Mouse (Mus musculus) inflammation-experienced regulatory T-cells, adult 6 months (primary cell): ENCODE data around the gene Snx5. TPM values are rescaled to one million over a fixed set of nuclear protein-coding genes. Genes with fewer than 3 reads are reported as not detected.

ENCODE experiments used
- ATAC-seq: one replicate; pipeline ENCODE4 v1.8.0; 2017
- polyA plus RNA-seq, 3 experiments: library from polyadenylated mRNA; unstranded; fragments of 100-300 nt; shearing (Covaris generic); gene quantifications; one replicate each; pipeline ENCODE4 v1.2.1; 2017

The Snx5 gene
- 100 to 1,000 TPM in 2 of 3 experiments, 10 to 100 TPM in 1; 62.1 to 121 (median 102) TPM for polyA plus RNA-seq

DNA sequence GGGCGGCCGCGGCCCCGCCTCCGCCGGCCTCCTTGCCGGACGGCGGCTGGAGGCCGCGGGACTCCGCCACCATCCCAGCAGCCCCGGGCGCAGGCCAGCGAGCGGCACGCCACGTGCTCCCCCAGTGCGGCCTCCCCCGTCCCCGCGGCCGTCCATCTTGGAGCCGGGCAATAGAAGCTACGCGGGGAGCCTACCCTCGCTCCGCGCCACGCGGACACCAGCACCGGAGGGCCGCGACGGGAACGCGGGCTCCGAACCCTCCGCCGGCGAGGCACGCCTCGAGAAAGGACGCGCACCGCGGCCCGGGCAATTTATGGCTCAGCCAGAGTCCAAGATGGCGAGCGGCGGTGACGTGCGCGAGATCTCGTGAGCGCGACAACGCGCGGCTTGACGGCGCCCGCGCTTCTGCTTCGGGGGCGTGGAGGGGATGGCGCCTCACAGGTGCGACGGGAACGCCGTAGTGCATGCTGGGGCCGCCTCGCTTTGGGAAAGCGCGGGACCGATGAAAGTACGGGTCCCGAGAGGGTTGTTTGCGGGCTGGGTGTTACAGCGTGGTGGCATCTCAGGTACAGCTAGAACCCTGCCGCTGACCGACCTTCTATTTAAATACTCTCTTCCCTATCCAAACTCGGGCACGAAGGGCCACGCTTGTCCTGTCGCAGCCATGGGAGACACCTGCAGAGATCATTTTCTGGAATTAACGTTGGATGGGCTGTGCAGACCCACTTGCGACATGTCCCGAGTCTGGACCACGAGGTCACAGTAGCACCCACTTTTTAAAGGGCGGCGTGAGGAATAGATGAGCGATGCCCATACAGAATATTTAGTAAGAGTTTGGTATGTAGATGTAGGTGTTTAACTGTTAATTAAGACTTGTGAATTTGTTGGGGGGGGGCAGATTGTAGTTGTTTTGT is at the start of gene Snx5, which contains the start of gene Mgme1:
TSS of gene Snx5 (minus strand) at position 400 of the 914 bp plus-strand sequence.
TSS of gene Mgme1 (plus strand) at position 157 of the 914 bp plus-strand sequence.
- ATAC-seq = peak; percentile 86

GRCm38 (mm10) chr2:144311372-144311771 is 40.7 kb upstream of the Snx5 start:
- no peak for ATAC-seq

DNA sequence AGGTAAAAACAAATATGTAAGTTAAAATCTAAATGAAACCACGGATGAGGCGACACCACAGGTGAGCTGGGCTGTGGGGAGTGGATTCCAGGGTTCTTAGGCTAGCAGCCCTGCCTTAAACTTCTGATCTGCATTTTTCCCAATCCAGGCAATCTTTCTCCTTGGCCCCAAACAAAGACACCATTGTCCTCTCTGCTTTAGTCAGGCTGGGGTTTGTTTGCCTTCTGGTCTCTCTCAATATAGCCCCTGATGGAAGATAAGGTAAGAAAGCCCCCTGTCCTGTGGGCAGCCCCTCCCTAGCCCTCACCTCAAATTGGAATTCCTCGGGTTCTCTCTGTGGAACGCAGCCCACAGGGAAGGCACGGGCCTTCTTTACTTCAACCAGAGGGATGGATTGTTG is 39.6 kb upstream of the Snx5 start:
- ATAC-seq = no peak

- no peak for ATAC-seq
Measured at GRCm38 (mm10) chr2:144308561-144308960, 37.9 kb upstream of the Snx5 start.

DNA sequence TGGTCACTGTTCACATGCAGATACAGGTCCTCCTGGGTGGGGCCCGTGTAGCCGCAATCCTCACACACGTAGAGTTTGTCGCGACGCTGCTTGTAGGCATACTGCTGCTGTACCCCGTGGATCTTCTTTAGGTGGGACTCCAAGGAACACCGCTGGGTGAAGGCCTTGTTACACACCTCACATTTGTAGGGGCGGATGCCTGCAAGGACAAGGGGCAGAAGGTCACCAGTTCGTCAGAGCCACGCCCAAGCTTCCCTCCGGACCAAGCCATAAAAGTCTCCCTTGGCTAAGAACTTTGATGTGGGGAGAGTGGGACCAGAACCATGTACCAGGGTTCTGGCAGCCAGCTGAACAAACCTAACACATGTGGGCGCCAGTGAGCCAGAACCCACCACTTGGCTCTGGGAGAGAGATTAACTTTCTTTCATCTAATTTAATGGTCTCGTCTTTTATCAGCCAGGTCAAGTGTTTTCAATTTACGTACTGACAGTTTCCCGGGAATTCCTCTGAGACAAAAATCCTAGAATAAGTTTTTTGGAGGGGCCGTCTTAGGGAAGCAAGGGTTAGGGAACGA is 35.1 kb upstream of the Snx5 start:
- no peak for ATAC-seq

DNA sequence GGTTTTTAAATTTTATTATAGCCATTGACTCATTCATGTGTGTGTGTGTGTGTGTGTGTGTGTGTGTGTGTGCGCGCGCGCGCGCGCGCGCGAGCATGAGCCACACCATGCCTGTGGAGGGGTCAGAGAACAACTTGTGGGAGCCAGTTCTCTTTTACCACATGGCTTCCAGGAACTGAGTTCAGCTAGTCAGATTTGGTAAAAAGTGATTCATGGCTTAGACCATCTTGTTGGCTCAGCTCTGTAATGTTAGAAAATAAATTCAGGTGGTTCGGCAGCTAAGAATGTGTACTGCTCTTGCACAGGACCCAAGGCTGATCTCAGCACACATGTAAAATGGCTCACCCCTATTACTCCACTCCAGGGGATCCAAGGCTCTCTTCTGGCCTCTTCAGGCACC is 30.4 kb upstream of the Snx5 start:
- no peak for ATAC-seq

DNA sequence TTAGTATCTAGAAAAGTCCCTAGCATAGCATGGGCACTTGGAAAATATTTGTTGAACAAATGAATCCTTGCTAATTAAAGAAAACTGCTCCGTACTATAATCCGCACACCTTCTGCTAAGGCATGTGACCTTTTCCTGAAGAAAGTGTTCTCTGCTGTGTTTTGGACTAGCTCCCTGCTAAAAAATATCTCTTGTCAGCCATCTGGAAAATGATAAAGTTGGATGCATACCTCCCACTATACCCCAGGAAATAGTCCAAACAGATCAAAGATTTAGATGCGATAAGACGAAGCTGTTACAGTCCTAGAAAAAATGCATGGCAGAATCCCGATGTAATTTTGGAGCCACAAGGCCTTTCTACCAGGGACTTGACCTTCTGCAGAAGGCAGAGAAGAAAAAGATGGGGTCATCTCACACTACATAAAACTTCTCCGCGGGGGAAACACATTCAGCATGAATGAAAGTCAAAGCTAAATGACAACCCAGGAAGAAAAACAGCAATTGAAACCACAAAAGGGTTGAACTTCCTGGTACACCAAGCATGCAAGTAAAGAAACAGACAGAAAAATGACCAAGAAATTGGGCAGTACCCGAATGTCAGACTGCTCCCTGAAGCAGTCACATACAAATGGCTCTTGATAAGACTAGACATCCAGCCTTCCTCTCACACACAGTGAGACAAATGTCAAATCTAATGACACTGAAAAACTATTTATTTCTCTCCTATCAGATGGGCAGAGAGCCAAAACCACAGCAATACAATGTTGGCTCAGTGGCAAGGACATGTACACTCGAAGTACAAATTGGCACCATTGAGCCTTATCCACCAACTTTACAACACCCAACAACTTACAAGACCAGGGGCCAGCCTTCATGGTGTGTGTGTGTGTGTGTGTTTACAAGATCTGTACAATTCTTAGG is 29.3 kb upstream of the Snx5 start:
- peak; percentile 69 for ATAC-seq

GRCm38 (mm10) chr2:144295145-144295735 is 24.5 kb upstream of the Snx5 start:
- no peak for ATAC-seq

DNA sequence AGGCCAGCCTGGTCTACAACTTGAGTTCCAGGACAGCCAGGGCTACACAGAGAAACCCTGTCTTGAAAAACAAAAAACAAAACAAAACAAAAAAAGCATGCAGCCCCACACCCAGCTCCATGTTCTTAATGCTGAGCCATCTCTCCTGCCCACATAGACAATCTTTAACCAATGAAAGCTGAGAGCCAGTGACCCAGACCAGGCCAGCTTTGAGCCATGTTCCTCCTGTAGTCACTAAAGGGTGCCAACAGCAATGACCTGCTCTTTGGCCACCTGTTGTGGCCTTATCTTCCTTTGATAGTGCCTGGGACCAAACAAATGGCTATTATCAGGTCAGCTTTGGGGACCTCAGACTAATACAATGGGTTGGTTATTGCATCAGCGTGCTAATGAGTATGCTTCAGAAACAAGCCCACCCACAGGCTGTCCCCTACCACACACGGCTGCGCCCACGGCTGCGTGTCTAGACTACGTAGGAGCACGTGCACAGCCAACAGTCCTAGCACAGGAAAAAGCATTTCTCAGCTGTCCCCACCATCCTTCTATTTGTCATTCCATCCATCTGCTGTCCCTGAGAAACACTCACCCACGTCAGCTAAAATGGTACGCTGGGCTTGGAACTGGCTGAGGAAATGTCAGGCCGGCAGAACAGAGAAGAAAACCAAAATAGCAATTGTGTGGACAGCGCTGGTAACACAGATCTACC is 21.0 kb upstream of the Snx5 start:
- no peak for ATAC-seq

- ATAC-seq = no peak
Measured at GRCm38 (mm10) chr2:144290321-144290720, 19.6 kb upstream of the Snx5 start.

GRCm38 (mm10) chr2:144281417-144281816 is 10.7 kb upstream of the Snx5 start:
- no peak for ATAC-seq

GRCm38 (mm10) chr2:144280568-144280967 is 9.9 kb upstream of the Snx5 start:
- ATAC-seq = no peak

DNA sequence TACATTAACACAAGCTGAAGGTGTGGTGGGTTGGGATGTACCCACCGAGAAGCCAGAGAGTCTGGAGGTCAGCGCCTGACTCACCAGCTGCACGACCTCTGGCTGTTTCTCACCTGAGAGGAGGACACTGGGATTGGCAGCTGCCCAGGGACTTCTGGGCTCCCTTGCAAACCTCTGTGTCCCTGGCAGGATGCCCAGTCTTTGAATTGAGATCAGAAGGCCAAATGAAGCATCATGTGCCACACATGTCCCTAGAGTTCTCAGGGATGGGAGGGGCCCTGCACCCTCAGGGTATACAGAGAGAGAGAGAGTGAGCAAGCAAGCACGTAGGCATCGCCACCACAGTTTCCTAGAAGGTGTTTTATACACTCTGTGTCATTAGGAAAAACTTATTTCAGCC is 9.0 kb upstream of the Snx5 start:
- ATAC-seq = no peak

- ATAC-seq = no peak
Measured at GRCm38 (mm10) chr2:144276885-144277284, 6.2 kb upstream of the Snx5 start.

- ATAC-seq = no peak
Measured at GRCm38 (mm10) chr2:144274741-144275140, 4.0 kb upstream of the Snx5 start.

- no peak for ATAC-seq
Measured at GRCm38 (mm10) chr2:144272088-144272487, 1.4 kb upstream of the Snx5 start.

DNA sequence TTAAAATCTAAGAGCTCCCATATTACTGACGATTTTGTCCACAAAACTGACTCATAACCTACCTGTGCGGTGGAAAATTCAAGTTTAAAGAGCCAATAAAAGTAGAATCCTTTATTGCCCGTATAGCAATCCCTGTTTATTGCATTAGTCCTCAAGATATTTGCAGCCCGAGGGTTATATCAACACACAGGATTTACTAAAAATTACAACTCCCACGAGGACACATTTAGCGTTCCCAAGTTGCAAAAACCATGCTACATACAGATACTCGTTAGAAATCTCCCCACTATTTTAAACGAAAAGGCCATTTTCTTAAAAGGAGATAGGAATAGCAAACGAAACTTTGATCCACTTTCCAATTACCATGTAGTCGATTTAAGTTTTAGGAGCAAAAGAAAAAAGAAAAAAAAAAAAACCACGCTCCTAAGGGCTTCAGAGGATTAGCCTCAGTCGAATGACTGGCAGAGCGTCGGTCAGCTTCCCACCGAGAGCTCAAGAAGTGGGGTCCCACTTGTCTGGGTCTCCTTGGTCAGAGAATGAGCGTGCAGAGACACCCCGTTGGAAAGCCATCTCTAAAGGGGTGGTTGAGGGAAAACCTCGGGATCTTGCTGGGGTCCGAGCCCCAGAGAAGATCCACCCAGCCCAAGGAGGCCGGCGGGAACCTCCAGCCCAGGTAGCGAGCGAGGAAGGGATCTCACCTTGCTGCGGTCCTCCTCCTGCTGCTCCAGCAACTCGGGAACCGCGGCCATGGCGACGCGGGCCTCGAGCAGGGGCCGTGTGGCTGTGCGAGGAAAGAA is 829 bp downstream of the Snx5 start:
- ATAC-seq = peak; percentile 18

DNA sequence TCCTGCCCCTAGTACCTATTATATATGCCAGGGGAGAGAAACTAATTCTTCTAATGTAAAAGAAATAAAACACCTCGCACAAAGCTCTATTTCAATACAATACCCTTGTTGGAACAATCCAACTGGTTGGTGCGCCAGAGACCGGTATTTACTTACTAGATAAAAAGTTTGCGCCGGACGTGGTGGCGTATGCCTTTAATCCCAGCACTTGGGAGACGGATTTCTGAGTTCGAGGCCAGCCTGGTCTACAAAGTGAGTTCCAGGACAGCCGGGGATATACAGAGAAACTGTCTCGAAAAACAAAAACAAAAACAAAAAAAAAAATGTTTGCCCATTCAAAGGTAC is 1.4 kb downstream of the Snx5 start:
- no peak for ATAC-seq

- no peak for ATAC-seq
Measured at GRCm38 (mm10) chr2:144268446-144269305, 2.0 kb downstream of the Snx5 start.

DNA sequence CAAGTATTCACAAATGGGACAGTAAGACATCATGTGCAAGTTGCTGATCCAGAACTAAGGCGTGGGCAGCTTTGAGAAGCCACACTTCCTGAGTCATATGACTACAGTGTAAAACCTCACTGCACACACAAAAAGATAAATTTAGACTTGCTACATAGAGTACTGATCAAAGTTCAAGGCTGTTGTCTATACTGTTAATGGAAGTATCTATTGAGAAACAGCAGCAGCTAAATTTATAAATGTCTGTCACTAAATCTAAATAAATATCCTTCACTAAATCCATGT is 3.0 kb downstream of the Snx5 start:
- peak; percentile 49 for ATAC-seq
